Mouse (Mus musculus) MN1 (cell line): Measurements from ENCODE around the gene Tek.

ENCODE experiments used
- DNase-seq: peaks from one replicate; pipeline ENCODE4 v3.0.0-alpha.2; 2016; ENCODE audit warnings: low spot score

Gene Tek

DNA sequence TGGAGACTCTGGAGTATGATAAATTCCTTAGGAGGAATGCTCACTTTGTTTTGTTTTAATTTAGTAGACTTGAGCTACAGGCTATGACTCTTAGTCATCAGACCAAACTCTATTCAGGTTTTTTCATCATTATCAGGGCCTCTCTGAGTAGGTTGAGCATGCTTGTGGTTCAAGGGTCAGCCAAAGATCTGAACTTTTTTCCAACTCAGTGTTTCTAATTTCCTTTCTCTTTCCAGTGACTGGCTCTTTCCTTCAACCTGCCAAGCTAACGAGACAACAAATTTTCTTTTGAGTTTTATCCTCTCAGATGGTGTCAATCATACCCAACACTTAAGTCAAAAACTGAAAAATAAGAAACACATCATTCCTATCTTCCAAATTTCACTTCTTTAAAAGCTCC lies 71.5 kb downstream of the Tek start:
- DNase-seq: no peak

GRCm38 (mm10) chr4:94826891-94827290 lies 87.8 kb downstream of the Tek start:
- no peak for DNase-seq

GRCm38 (mm10) chr4:94827429-94827828 lies 88.3 kb downstream of the Tek start:
- no peak for DNase-seq

GRCm38 (mm10) chr4:94829924-94830386 lies 90.9 kb downstream of the Tek start:
- DNase-seq: no peak

- no peak for DNase-seq
Observed at GRCm38 (mm10) chr4:94837061-94837460, 98.0 kb downstream of the Tek start.

- DNase-seq: no peak
Observed at GRCm38 (mm10) chr4:94853301-94853700, 114.2 kb downstream of the Tek start.

DNA sequence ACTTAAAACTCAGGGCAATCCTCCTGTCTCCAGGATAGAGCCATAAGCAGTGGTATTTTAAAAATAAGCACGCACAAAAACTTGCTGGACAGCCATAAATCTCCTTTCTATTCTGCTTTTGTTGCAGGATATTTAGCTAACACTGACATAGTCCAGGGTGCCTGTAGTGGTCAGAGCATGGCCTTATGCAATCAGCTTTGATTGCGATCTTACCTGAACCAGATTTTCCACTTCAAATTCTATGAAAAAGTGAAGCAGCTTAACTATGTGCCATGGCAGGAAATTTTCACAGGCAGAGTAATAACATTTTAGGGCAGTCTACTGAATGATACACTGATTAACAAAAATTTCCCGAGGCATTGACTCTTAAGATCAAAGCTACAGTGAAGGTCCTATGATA lies 115.2 kb downstream of the Tek start:
- no peak for DNase-seq

- DNase-seq: no peak
Observed at GRCm38 (mm10) chr4:94855201-94855600, 116.1 kb downstream of the Tek start.

- DNase-seq: peak; percentile 31
Observed at GRCm38 (mm10) chr4:94900744-94901143, 161.7 kb downstream of the Tek start.

- no peak for DNase-seq
Observed at GRCm38 (mm10) chr4:94901780-94902179, 162.7 kb downstream of the Tek start.
